Mouse (Mus musculus): Measurements from ENCODE around the gene Neurod2. TPM values are rescaled to one million over a fixed set of nuclear protein-coding genes. Genes with fewer than 3 reads are reported as not detected.

Neurod2 gene
- polyA plus RNA-seq, 1 experiment from 2014 or later: not detected

DNA sequence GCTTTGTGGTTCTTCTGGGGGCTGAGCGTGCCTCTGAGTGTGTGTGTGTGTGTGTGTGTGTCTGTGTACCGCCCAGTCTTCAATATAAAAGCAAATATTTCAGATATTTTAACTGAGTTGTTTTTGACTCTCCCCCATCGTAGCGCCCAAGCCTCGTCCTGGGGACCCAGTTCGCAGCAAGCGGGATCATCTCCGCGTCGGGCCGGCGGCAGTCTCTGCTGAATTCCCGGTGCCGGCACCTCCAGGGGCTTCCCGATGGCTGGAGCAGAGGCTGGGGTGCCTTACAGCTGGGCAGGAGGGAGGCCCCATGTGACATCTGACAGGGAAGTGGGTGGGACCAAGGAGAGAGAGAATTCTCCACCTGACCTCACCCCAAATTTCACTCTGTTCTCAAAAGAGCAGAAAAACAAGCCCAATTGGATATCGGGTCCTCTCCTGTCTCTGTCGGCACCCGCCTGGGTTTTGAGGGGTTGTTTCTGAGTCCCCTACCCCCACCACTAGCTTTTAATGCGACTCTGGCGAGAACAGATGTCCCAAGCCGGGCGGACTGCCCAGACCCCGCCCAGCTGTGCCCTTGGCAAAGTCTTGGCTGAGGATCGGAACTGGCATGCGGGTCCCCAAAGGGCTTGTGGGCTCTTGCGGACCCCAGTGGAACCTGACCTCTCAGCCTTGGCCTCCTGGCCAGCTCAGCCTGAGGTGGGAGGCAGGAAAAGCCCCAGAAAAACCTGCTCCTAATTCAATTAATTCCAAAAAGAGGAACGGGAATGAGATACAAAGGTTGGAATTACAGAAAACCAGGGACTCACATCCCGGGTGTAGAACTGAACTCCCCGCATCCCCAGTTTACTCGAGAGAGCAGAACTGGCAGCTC, 8.4 kb downstream of the Neurod2 start:
- Histone ChIP-seq H3K4me2 (no peak overlapping the region), H3K4me1 (ENCODE audit: insufficient read depth) (no peaks in the 10 kb centered on the region), H3K27ac (ENCODE audit: low read depth) (no peak overlapping the region), H3K9ac (no peak overlapping the region), H3K4me3 (ENCODE audit: low read depth, low read length) (no peak overlapping the region), H3K9me3 (ENCODE audit: low read depth, low read length) (no peaks in the 10 kb centered on the region), H3K36me3 (ENCODE audit: insufficient read depth) (no peaks in the 10 kb centered on the region), H3K27me3 (ENCODE audit: insufficient read depth, low read length) (peaks cover 99% of the 10 kb centered on the region)
- ATAC-seq (ENCODE audit: insufficient read depth) (no peak), DNase-seq (no peak)
- whole genome bisulfite sequencing: 2% methylated on average over 30 of the region's 30 CpGs
- no peak for TF ChIP-seq CTCF (IDR thresholded peaks at IDR 0.05; ENCODE audit: low read depth)

DNA sequence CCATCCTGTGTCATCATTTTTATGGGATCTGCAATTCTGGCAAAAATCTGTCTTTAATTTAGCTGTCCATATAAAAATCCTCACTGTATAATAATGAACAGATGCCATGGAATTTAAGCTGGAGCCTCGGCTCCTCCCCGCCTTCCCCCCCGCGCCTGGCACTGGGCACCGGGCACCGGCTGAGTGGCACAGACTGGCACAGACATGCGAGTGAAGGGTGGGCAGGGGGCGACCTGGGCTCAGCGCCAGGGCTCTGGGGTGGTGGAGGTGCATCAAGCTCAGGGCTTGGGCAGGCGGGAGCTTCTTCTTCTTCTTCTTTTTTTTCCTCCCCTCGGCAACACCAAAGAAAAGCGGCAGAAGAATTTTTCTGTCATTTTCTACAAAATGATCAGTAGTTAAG, 9.1 kb downstream of the Neurod2 start:
- 10% methylated on average over 12 of the region's 12 CpGs for WGBS
- no peaks in the 10 kb centered on the region for H3K36me3 ChIP-seq (ENCODE audit: insufficient read depth)
- no peak for DNase-seq
- H3K9ac ChIP-seq: no peak overlapping the region
- H3K4me2 ChIP-seq: no peak overlapping the region
- no peak for TF ChIP-seq CTCF (IDR thresholded peaks at IDR 0.05; ENCODE audit: low read depth)
- H3K9me3 ChIP-seq (ENCODE audit: low read depth, low read length): no peaks in the 10 kb centered on the region
- peaks cover 95% of the 10 kb centered on the region for H3K27me3 ChIP-seq (ENCODE audit: insufficient read depth, low read length)
- H3K27ac ChIP-seq (ENCODE audit: low read depth): no peak overlapping the region
- no peaks in the 10 kb centered on the region for H3K4me1 ChIP-seq (ENCODE audit: insufficient read depth)
- ATAC-seq (ENCODE audit: insufficient read depth): no peak
- H3K4me3 ChIP-seq (ENCODE audit: low read depth, low read length): no peak overlapping the region

DNA sequence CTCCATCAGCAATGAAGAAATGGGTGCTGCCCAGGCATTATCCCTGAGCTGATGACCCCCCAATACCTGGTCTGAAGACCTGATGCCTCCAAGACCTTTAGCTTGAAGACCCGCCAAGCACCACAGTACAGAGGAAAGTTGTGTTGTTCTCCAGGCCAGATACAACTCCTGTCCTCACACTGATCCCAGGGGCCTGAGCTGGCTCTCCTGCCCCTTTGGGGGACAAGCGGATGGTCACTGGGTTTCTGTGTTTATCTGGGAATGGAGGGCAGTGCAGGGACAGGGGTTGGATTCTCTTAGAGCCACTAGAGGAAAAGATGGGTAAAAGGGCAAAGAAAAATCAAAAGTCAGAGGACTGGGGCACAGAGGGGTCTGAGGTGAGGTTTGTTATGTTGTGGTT, 9.5 kb downstream of the Neurod2 start:
- H3K27ac ChIP-seq (ENCODE audit: low read depth): no peak overlapping the region
- 6% methylated on average over 2 of the region's 2 CpGs for WGBS
- DNase-seq (no peak), ATAC-seq (ENCODE audit: insufficient read depth) (no peak)
- no peaks in the 10 kb centered on the region for H3K36me3 ChIP-seq (ENCODE audit: insufficient read depth)
- no peak overlapping the region for H3K4me2 ChIP-seq
- H3K4me3 ChIP-seq (ENCODE audit: low read depth, low read length): no peak overlapping the region
- H3K9ac ChIP-seq: no peak overlapping the region
- no peaks in the 10 kb centered on the region for H3K9me3 ChIP-seq (ENCODE audit: low read depth, low read length)
- H3K27me3 ChIP-seq (ENCODE audit: insufficient read depth, low read length): peaks cover 90% of the 10 kb centered on the region
- no peak for TF ChIP-seq CTCF (IDR thresholded peaks at IDR 0.05; ENCODE audit: low read depth)
- H3K4me1 ChIP-seq (ENCODE audit: insufficient read depth): no peaks in the 10 kb centered on the region

DNA sequence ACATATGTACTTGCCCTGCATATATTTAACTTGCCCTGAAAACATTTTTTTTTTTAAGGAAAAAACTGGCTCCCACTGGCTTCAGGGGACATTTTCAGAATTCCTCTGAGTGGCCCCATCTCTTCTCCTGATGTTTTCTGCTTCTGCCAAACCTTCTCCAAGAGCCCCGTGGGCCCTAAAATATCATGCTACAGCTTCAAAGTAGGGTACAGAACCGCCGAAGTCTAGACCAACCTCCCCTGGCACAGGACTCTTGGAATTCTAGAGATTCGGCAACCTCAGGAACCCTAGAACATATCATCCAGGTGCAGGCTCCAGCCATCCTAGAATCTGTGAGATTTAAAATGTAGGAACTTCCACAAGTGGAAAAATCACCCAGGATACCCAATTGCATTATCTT, 9.9 kb downstream of the Neurod2 start:
- Histone ChIP-seq H3K9ac (no peak overlapping the region), H3K4me2 (no peak overlapping the region), H3K36me3 (ENCODE audit: insufficient read depth) (no peaks in the 10 kb centered on the region), H3K4me1 (ENCODE audit: insufficient read depth) (no peaks in the 10 kb centered on the region), H3K9me3 (ENCODE audit: low read depth, low read length) (no peaks in the 10 kb centered on the region), H3K27ac (ENCODE audit: low read depth) (no peak overlapping the region), H3K4me3 (ENCODE audit: low read depth, low read length) (no peak overlapping the region), H3K27me3 (ENCODE audit: insufficient read depth, low read length) (peaks cover 88% of the 10 kb centered on the region)
- WGBS: 23% methylated on average over 4 of the region's 4 CpGs
- ATAC-seq (ENCODE audit: insufficient read depth) (no peak), DNase-seq (no peak)
- TF ChIP-seq CTCF (IDR thresholded peaks at IDR 0.05; ENCODE audit: low read depth): no peak

DNA sequence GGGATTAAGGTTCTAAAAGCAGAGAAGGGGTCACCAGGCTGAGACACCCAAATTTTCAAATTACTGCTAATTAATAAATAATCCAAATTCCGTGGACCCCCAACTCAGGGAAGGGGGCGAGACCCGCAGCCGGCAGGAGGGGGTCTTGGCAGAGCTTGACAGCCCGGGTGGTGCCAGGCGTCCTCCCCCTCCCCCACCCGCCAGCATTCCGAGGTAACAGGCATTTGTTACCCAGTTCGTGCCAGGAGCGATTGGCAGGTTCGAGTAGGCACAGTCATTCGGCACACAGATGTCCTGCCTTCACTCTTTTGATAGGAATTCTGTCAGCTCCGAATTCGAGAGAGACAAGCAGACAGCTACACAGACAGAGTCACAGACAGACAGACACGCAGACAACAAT, 10.3 kb downstream of the Neurod2 start:
- DNase-seq (no peak), ATAC-seq (ENCODE audit: insufficient read depth) (no peak)
- TF ChIP-seq CTCF (IDR thresholded peaks at IDR 0.05; ENCODE audit: low read depth): no peak
- H3K27ac ChIP-seq (ENCODE audit: low read depth): no peak overlapping the region
- no peak overlapping the region for H3K4me2 ChIP-seq
- no peaks in the 10 kb centered on the region for H3K9me3 ChIP-seq (ENCODE audit: low read depth, low read length)
- no peak overlapping the region for H3K4me3 ChIP-seq (ENCODE audit: low read depth, low read length)
- no peaks in the 10 kb centered on the region for H3K36me3 ChIP-seq (ENCODE audit: insufficient read depth)
- H3K27me3 ChIP-seq (ENCODE audit: insufficient read depth, low read length): peaks cover 88% of the 10 kb centered on the region
- no peak overlapping the region for H3K9ac ChIP-seq
- WGBS: 4% methylated on average over 15 of the region's 15 CpGs
- no peaks in the 10 kb centered on the region for H3K4me1 ChIP-seq (ENCODE audit: insufficient read depth)

DNA sequence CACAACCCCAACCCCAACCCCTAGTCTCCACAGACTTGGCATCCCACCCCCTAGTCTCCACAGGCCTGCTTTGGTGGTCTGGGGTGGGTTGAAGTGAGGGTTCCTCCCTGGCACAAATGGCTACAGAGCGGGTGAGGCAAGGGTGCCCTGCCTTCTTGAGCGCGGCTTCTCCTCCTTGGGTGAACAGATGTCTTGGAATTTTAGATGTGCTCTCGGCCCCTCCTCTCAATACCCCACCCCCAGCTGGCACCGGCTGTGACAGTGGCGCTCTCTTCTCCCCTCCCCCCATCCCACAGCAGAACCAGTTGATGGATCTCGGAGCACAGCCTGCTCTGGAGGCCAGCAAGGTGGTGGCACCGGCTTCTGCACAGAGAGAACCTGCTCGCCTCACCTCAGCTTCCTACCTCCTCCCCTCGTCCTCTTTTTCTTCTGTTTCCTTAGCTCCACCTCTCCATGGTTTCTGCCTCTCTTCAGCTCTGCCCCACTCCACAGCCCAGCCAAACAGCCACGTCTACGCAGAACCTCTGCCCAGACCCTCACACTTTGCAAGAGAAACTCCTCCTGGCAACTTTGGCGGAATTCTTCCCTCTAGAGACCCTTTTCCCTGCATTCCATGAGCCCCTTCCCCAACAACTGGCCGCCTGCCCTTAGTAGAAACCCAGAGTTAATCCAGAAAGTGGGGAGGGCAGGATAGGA, 10.9 kb downstream of the Neurod2 start:
- no peaks in the 10 kb centered on the region for H3K36me3 ChIP-seq (ENCODE audit: insufficient read depth)
- DNase-seq (no peak), ATAC-seq (ENCODE audit: insufficient read depth) (no peak)
- H3K4me3 ChIP-seq (ENCODE audit: low read depth, low read length): no peak overlapping the region
- no peak for TF ChIP-seq CTCF (IDR thresholded peaks at IDR 0.05; ENCODE audit: low read depth)
- WGBS: 2% methylated on average over 14 of the region's 14 CpGs
- no peak overlapping the region for H3K4me2 ChIP-seq
- H3K9ac ChIP-seq: no peak overlapping the region
- peaks cover 86% of the 10 kb centered on the region for H3K27me3 ChIP-seq (ENCODE audit: insufficient read depth, low read length)
- H3K9me3 ChIP-seq (ENCODE audit: low read depth, low read length): no peaks in the 10 kb centered on the region
- no peaks in the 10 kb centered on the region for H3K4me1 ChIP-seq (ENCODE audit: insufficient read depth)
- H3K27ac ChIP-seq (ENCODE audit: low read depth): no peak overlapping the region

DNA sequence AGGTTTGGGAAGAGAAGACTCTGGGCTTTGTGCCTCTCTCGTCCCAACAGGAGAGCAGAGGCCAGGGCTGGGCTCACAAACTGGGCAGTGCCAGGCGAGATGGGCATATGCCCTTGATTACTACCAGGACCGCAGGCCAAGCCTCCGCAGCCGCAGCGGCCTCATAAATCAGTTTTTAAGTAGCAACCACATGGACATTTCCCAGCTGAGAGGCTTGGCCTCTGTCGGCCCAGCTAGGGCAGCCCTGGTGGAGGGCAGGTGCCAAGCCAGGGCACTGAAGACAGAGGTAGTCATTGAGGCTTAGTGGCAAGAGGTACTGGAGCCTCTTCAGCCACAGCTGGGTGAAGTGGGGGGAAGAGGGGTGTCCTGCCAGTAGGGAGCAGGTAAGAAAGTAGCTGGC, 12.0 kb downstream of the Neurod2 start:
- Histone ChIP-seq H3K4me3 (ENCODE audit: low read depth, low read length) (no peak overlapping the region), H3K27me3 (ENCODE audit: insufficient read depth, low read length) (peaks cover 82% of the 10 kb centered on the region), H3K9ac (no peak overlapping the region), H3K36me3 (ENCODE audit: insufficient read depth) (no peaks in the 10 kb centered on the region), H3K4me1 (ENCODE audit: insufficient read depth) (no peaks in the 10 kb centered on the region), H3K9me3 (ENCODE audit: low read depth, low read length) (no peaks in the 10 kb centered on the region), H3K4me2 (no peak overlapping the region), H3K27ac (ENCODE audit: low read depth) (no peak overlapping the region)
- TF ChIP-seq CTCF (IDR thresholded peaks at IDR 0.05; ENCODE audit: low read depth): no peak
- DNase-seq: no peak
- no peak for ATAC-seq (ENCODE audit: insufficient read depth)
- 12% methylated on average over 7 of the region's 7 CpGs for WGBS
